Mouse (Mus musculus): ENCODE data around the gene 1700025G04Rik.
A peak's percentile ranks its signal among the peaks of the same experiment; 100 is the strongest.
"Not testable (repeated sequence)": the region's sequence is repeated elsewhere in the genome, so short reads cannot be mapped to it uniquely, and the experiment has no call there.

1700025G04Rik gene

GRCm38 (mm10) chr1:151845252-151845832 is 244.6 kb downstream of the 1700025G04Rik start:
- no peak for DNase-seq

GRCm38 (mm10) chr1:151840345-151840744 is 249.6 kb downstream of the 1700025G04Rik start:
- DNase-seq = not testable (repeated sequence)

GRCm38 (mm10) chr1:151835261-151835660 is 254.7 kb downstream of the 1700025G04Rik start:
- no peak for DNase-seq

GRCm38 (mm10) chr1:151831791-151832190 is 258.1 kb downstream of the 1700025G04Rik start:
- no peak for DNase-seq

GRCm38 (mm10) chr1:151825065-151825464 is 264.9 kb downstream of the 1700025G04Rik start:
- no peak for DNase-seq

- DNase-seq = peak; percentile 68
Observed at GRCm38 (mm10) chr1:151820457-151820856, 269.5 kb downstream of the 1700025G04Rik start.

GRCm38 (mm10) chr1:151819190-151819589 is 270.7 kb downstream of the 1700025G04Rik start:
- no peak for DNase-seq

- DNase-seq = no peak
Observed at GRCm38 (mm10) chr1:151816051-151816450, 273.9 kb downstream of the 1700025G04Rik start.

GRCm38 (mm10) chr1:151812004-151812712 is 277.8 kb downstream of the 1700025G04Rik start:
- no peak for DNase-seq

- no peak for DNase-seq
Observed at GRCm38 (mm10) chr1:151811456-151811855, 278.5 kb downstream of the 1700025G04Rik start.

GRCm38 (mm10) chr1:151810628-151811421 is 279.1 kb downstream of the 1700025G04Rik start:
- no peak for DNase-seq

- DNase-seq = no peak
Observed at GRCm38 (mm10) chr1:151807286-151807685, 282.6 kb downstream of the 1700025G04Rik start.

GRCm38 (mm10) chr1:151802795-151803194 is 287.1 kb downstream of the 1700025G04Rik start:
- DNase-seq = not testable (repeated sequence)

All from right cerebral cortex, postnatal 14 days (tissue).